Mouse (Mus musculus): ENCODE measurements around the gene Vat1l. TPM values are rescaled to one million over a fixed set of nuclear protein-coding genes. Genes with fewer than 3 reads are reported as not detected.

Gene Vat1l
- polyA plus RNA-seq, 1 experiment from 2014 or later: 0.11 TPM

- TF ChIP-seq CTCF (IDR thresholded peaks at IDR 0.05; ENCODE audit: low read depth): no peak
- H3K27ac ChIP-seq (ENCODE audit: low read depth): no peak overlapping the region
- H3K9ac ChIP-seq: no peak overlapping the region
- H3K27me3 ChIP-seq (ENCODE audit: insufficient read depth, low read length): no peaks in the 10 kb centered on the region
- no peak overlapping the region for H3K4me2 ChIP-seq
- WGBS: 85% methylated on average over 2 of the region's 2 CpGs
- DNase-seq (no peak), ATAC-seq (ENCODE audit: insufficient read depth) (no peak)
- no peaks in the 10 kb centered on the region for H3K9me3 ChIP-seq (ENCODE audit: low read depth, low read length)
- no peak overlapping the region for H3K4me3 ChIP-seq (ENCODE audit: low read depth, low read length)
- H3K36me3 ChIP-seq (ENCODE audit: insufficient read depth): no peaks in the 10 kb centered on the region
- H3K4me1 ChIP-seq (ENCODE audit: insufficient read depth): no peaks in the 10 kb centered on the region
Measured at GRCm38 (mm10) chr8:114322096-114322495, 116.7 kb downstream of the Vat1l start.

GRCm38 (mm10) chr8:114331928-114332327 is 126.5 kb downstream of the Vat1l start:
- no peaks in the 10 kb centered on the region for H3K9me3 ChIP-seq (ENCODE audit: low read depth, low read length)
- H3K4me3 ChIP-seq (ENCODE audit: low read depth, low read length): no peak overlapping the region
- DNase-seq (no peak), ATAC-seq (ENCODE audit: insufficient read depth) (no peak)
- no peak overlapping the region for H3K9ac ChIP-seq
- H3K36me3 ChIP-seq (ENCODE audit: insufficient read depth): no peaks in the 10 kb centered on the region
- TF ChIP-seq CTCF (IDR thresholded peaks at IDR 0.05; ENCODE audit: low read depth): no peak
- 55% methylated on average over 5 of the region's 5 CpGs for WGBS
- no peaks in the 10 kb centered on the region for H3K4me1 ChIP-seq (ENCODE audit: insufficient read depth)
- H3K4me2 ChIP-seq: no peak overlapping the region
- H3K27ac ChIP-seq (ENCODE audit: low read depth): no peak overlapping the region
- no peaks in the 10 kb centered on the region for H3K27me3 ChIP-seq (ENCODE audit: insufficient read depth, low read length)

GRCm38 (mm10) chr8:114332949-114333348 is 127.5 kb downstream of the Vat1l start:
- ATAC-seq (ENCODE audit: insufficient read depth) (no peak), DNase-seq (no peak)
- Histone ChIP-seq H3K4me1 (ENCODE audit: insufficient read depth) (no peaks in the 10 kb centered on the region), H3K9ac (no peak overlapping the region), H3K27me3 (ENCODE audit: insufficient read depth, low read length) (no peaks in the 10 kb centered on the region), H3K36me3 (ENCODE audit: insufficient read depth) (no peaks in the 10 kb centered on the region), H3K4me3 (ENCODE audit: low read depth, low read length) (no peak overlapping the region), H3K27ac (ENCODE audit: low read depth) (no peak overlapping the region), H3K9me3 (ENCODE audit: low read depth, low read length) (no peaks in the 10 kb centered on the region), H3K4me2 (no peak overlapping the region)
- 45% methylated on average over 4 of the region's 4 CpGs for WGBS
- no peak for TF ChIP-seq CTCF (IDR thresholded peaks at IDR 0.05; ENCODE audit: low read depth)

- TF ChIP-seq CTCF (IDR thresholded peaks at IDR 0.05; ENCODE audit: low read depth): no peak
- Histone ChIP-seq H3K9ac (no peak overlapping the region), H3K27me3 (ENCODE audit: insufficient read depth, low read length) (no peaks in the 10 kb centered on the region), H3K27ac (ENCODE audit: low read depth) (no peak overlapping the region), H3K4me2 (no peak overlapping the region), H3K4me1 (ENCODE audit: insufficient read depth) (no peaks in the 10 kb centered on the region), H3K4me3 (ENCODE audit: low read depth, low read length) (no peak overlapping the region), H3K9me3 (ENCODE audit: low read depth, low read length) (no peaks in the 10 kb centered on the region), H3K36me3 (ENCODE audit: insufficient read depth) (no peaks in the 10 kb centered on the region)
- ATAC-seq (ENCODE audit: insufficient read depth) (no peak), DNase-seq (no peak)
- WGBS: 63% methylated on average over 8 of the region's 8 CpGs
Measured at GRCm38 (mm10) chr8:114335721-114336120, 130.3 kb downstream of the Vat1l start.

- WGBS: 58% methylated on average over 5 of the region's 5 CpGs
- no peak overlapping the region for H3K4me3 ChIP-seq (ENCODE audit: low read depth, low read length)
- H3K9me3 ChIP-seq (ENCODE audit: low read depth, low read length): no peaks in the 10 kb centered on the region
- no peaks in the 10 kb centered on the region for H3K4me1 ChIP-seq (ENCODE audit: insufficient read depth)
- no peak overlapping the region for H3K4me2 ChIP-seq
- H3K27ac ChIP-seq (ENCODE audit: low read depth): no peak overlapping the region
- ATAC-seq (ENCODE audit: insufficient read depth): no peak
- TF ChIP-seq CTCF (IDR thresholded peaks at IDR 0.05; ENCODE audit: low read depth): peak; percentile 47
- no peaks in the 10 kb centered on the region for H3K27me3 ChIP-seq (ENCODE audit: insufficient read depth, low read length)
- no peak overlapping the region for H3K9ac ChIP-seq
- DNase-seq: no peak
- no peaks in the 10 kb centered on the region for H3K36me3 ChIP-seq (ENCODE audit: insufficient read depth)
Measured at GRCm38 (mm10) chr8:114342276-114342675, 136.9 kb downstream of the Vat1l start.

- H3K9ac ChIP-seq: no peak overlapping the region
- no peak overlapping the region for H3K27ac ChIP-seq (ENCODE audit: low read depth)
- H3K36me3 ChIP-seq (ENCODE audit: insufficient read depth): no peaks in the 10 kb centered on the region
- no peak overlapping the region for H3K4me3 ChIP-seq (ENCODE audit: low read depth, low read length)
- peak; percentile 28 for DNase-seq
- no peak for TF ChIP-seq CTCF (IDR thresholded peaks at IDR 0.05; ENCODE audit: low read depth)
- H3K9me3 ChIP-seq (ENCODE audit: low read depth, low read length): no peaks in the 10 kb centered on the region
- no peaks in the 10 kb centered on the region for H3K4me1 ChIP-seq (ENCODE audit: insufficient read depth)
- H3K4me2 ChIP-seq: no peak overlapping the region
- H3K27me3 ChIP-seq (ENCODE audit: insufficient read depth, low read length): no peaks in the 10 kb centered on the region
- 49% methylated on average over 5 of the region's 5 CpGs for WGBS
- no peak for ATAC-seq (ENCODE audit: insufficient read depth)
Measured at GRCm38 (mm10) chr8:114344789-114345188, 139.4 kb downstream of the Vat1l start.

- H3K4me3 ChIP-seq (ENCODE audit: low read depth, low read length): no peak overlapping the region
- 67% methylated on average over 1 of the region's 2 CpGs for WGBS
- H3K4me1 ChIP-seq (ENCODE audit: insufficient read depth): no peaks in the 10 kb centered on the region
- H3K9ac ChIP-seq: no peak overlapping the region
- no peak for TF ChIP-seq CTCF (IDR thresholded peaks at IDR 0.05; ENCODE audit: low read depth)
- DNase-seq (no peak), ATAC-seq (ENCODE audit: insufficient read depth) (no peak)
- H3K36me3 ChIP-seq (ENCODE audit: insufficient read depth): no peaks in the 10 kb centered on the region
- H3K27ac ChIP-seq (ENCODE audit: low read depth): no peak overlapping the region
- no peaks in the 10 kb centered on the region for H3K9me3 ChIP-seq (ENCODE audit: low read depth, low read length)
- H3K27me3 ChIP-seq (ENCODE audit: insufficient read depth, low read length): no peaks in the 10 kb centered on the region
- H3K4me2 ChIP-seq: no peak overlapping the region
Measured at GRCm38 (mm10) chr8:114346045-114346444, 140.6 kb downstream of the Vat1l start.

Measured in lung, embryonic 14.5 days (tissue).